ENCODE assay signal across 12 mouse cellular contexts in genomic region chr2:143035086-143035593, GRCm38 (mm10). TPM values are rescaled to one million over a fixed set of nuclear protein-coding genes. Genes with fewer than 3 reads are reported as not detected.
DNase-seq lines count a peak whose midpoint lies in the region; ATAC-seq and TF ChIP-seq lines count a peak whose summit lies in the region.
"Had no signal": no experiment of that assay in that cellular context is flagged by ENCODE, and none has a peak within 500 bp of the region (broad histone marks: within the 10 kb centered on the region; RNA-seq: fewer than 3 reads in every experiment).

No protein-coding gene starts in this region.

- TF ChIP-seq CTCF in liver, postnatal 0 days (IDR thresholded peaks at IDR 0.05; ENCODE audit: low read depth) = no peak

- no peaks in the 10 kb centered on the region for H3K9me3 ChIP-seq in forebrain, embryonic 15.5 days
- H3K9me3 ChIP-seq in forebrain, embryonic 10.5 days = no peaks in the 10 kb centered on the region
- no peaks in the 10 kb centered on the region for H3K9me3 ChIP-seq in liver, postnatal 0 days (ENCODE audit: low read length)
- H3K9me3 ChIP-seq in liver, embryonic 11.5 days (ENCODE audit: control insufficient read depth, low read length) = no peaks in the 10 kb centered on the region
- no peaks in the 10 kb centered on the region for H3K9me3 ChIP-seq in intestine, embryonic 15.5 days
- no peaks in the 10 kb centered on the region for H3K9me3 ChIP-seq in neural tube, embryonic 15.5 days (replicated peaks)
- H3K9me3 ChIP-seq: embryonic facial prominence, embryonic 12.5 days; heart, embryonic 15.5 days had no signal

- 0 out of 2 replicates have a peak overlapping the region, but pooled peaks have one; percentile 27 for H3K27ac ChIP-seq in forebrain, embryonic 15.5 days (replicated peaks)
- no peak overlapping the region for H3K27ac ChIP-seq in forebrain, embryonic 10.5 days
- H3K27ac ChIP-seq in liver, postnatal 0 days (ENCODE audit: low read depth) = no peak overlapping the region
- no peak overlapping the region for H3K27ac ChIP-seq in liver, embryonic 11.5 days (ENCODE audit: low read depth, low read length)
- no peak overlapping the region for H3K27ac ChIP-seq in intestine, embryonic 15.5 days
- H3K27ac ChIP-seq in neural tube, embryonic 15.5 days (replicated peaks) = peak overlapping the region; percentile 54; the same call in 1 of the 2 replicates
- H3K27ac ChIP-seq: embryonic facial prominence, embryonic 12.5 days; heart, embryonic 15.5 days had no signal

- ATAC-seq in forebrain, embryonic 15.5 days (replicated peaks) = no peak
- no peak for ATAC-seq in liver, postnatal 0 days
- ATAC-seq in liver, embryonic 11.5 days (replicated peaks; ENCODE audit: low FRiP score) = no peak
- no peak for ATAC-seq in intestine, embryonic 15.5 days
- ATAC-seq in neural tube, embryonic 15.5 days (ENCODE audit: low FRiP score) = no peak

- H3K4me2 ChIP-seq in forebrain, embryonic 15.5 days (replicated peaks) = no peak overlapping the region
- no peak overlapping the region for H3K4me2 ChIP-seq in liver, postnatal 0 days (ENCODE audit: low read depth, low read length)
- no peak overlapping the region for H3K4me2 ChIP-seq in liver, embryonic 11.5 days
- H3K4me2 ChIP-seq in intestine, embryonic 15.5 days (replicated peaks) = peak overlapping the region; percentile 11; the same call in 1 of the 2 replicates
- H3K4me2 ChIP-seq in neural tube, embryonic 15.5 days = peak overlapping the region; percentile 18; the same call in 1 of the 2 replicates
- H3K4me2 ChIP-seq: embryonic facial prominence, embryonic 12.5 days; heart, embryonic 15.5 days had no signal

- WGBS in forebrain, embryonic 15.5 days = 82% methylated on average over 10 of the region's 10 CpGs
- WGBS in forebrain, embryonic 10.5 days = 90% methylated on average over 10 of the region's 10 CpGs
- 69% methylated on average over 10 of the region's 10 CpGs for WGBS in liver, postnatal 0 days (ENCODE audit: insufficient replicate concordance)
- 70% methylated on average over 10 of the region's 10 CpGs for WGBS in liver, embryonic 11.5 days
- 60% methylated on average over 10 of the region's 10 CpGs for WGBS in intestine, embryonic 15.5 days
- WGBS in neural tube, embryonic 15.5 days = 79% methylated on average over 10 of the region's 10 CpGs

- no peak for DNase-seq in forebrain, embryonic 10.5 days (ENCODE audit: extremely low spot score, low spot score)
- DNase-seq in liver, postnatal 0 days = peak; percentile 14
- DNase-seq in liver, embryonic 11.5 days (ENCODE audit: low spot score) = no peak
- no peak for DNase-seq in ovary, postnatal 36 days (ENCODE audit: low spot score)
- DNase-seq in spleen, adult 12 weeks (ENCODE audit: low spot score) = no peak
- DNase-seq: retina, postnatal 1 day had no signal

- no peak overlapping the region for H3K4me3 ChIP-seq in forebrain, embryonic 15.5 days
- H3K4me3 ChIP-seq in forebrain, embryonic 10.5 days = no peak overlapping the region
- H3K4me3 ChIP-seq in liver, postnatal 0 days (ENCODE audit: low read depth, low read length) = no peak overlapping the region
- no peak overlapping the region for H3K4me3 ChIP-seq in liver, embryonic 11.5 days (ENCODE audit: low read depth, low read length)
- H3K4me3 ChIP-seq in intestine, embryonic 15.5 days (replicated peaks) = no peak overlapping the region
- no peak overlapping the region for H3K4me3 ChIP-seq in neural tube, embryonic 15.5 days (replicated peaks)
- H3K4me3 ChIP-seq: embryonic facial prominence, embryonic 12.5 days; heart, embryonic 15.5 days had no signal

- H3K27me3 ChIP-seq in forebrain, embryonic 15.5 days = no peaks in the 10 kb centered on the region
- H3K27me3 ChIP-seq in forebrain, embryonic 10.5 days (ENCODE audit: poor library complexity, severe bottlenecking) = no peaks in the 10 kb centered on the region
- no peaks in the 10 kb centered on the region for H3K27me3 ChIP-seq in liver, postnatal 0 days (ENCODE audit: insufficient read depth, low read length)
- no peaks in the 10 kb centered on the region for H3K27me3 ChIP-seq in liver, embryonic 11.5 days (replicated peaks; ENCODE audit: control insufficient read depth, insufficient read depth, low read length)
- H3K27me3 ChIP-seq in intestine, embryonic 15.5 days (replicated peaks) = no peaks in the 10 kb centered on the region
- H3K27me3 ChIP-seq in neural tube, embryonic 15.5 days (replicated peaks) = no peaks in the 10 kb centered on the region
- H3K27me3 ChIP-seq: embryonic facial prominence, embryonic 12.5 days; heart, embryonic 15.5 days had no signal

- H3K4me1 ChIP-seq in forebrain, embryonic 15.5 days = peaks cover 5% of the 10 kb centered on the region; the same call in 1 of the 2 replicates
- H3K4me1 ChIP-seq in forebrain, embryonic 10.5 days = peaks cover 19% of the 10 kb centered on the region
- H3K4me1 ChIP-seq in liver, postnatal 0 days (ENCODE audit: insufficient read depth) = no peaks in the 10 kb centered on the region
- H3K4me1 ChIP-seq in liver, embryonic 11.5 days (replicated peaks; ENCODE audit: control insufficient read depth, insufficient read depth, low read length) = no peaks in the 10 kb centered on the region
- H3K4me1 ChIP-seq in intestine, embryonic 15.5 days (replicated peaks) = no peaks in the 10 kb centered on the region
- peaks cover 21% of the 10 kb centered on the region for H3K4me1 ChIP-seq in neural tube, embryonic 15.5 days
- H3K4me1 ChIP-seq: embryonic facial prominence, embryonic 12.5 days; heart, embryonic 15.5 days had no signal

- TF ChIP-seq EP300 in liver, postnatal 0 days (IDR thresholded peaks at IDR 0.05; ENCODE audit: low read depth) = no peak

- H3K36me3 ChIP-seq in forebrain, embryonic 15.5 days = no peaks in the 10 kb centered on the region
- no peaks in the 10 kb centered on the region for H3K36me3 ChIP-seq in forebrain, embryonic 10.5 days (replicated peaks)
- H3K36me3 ChIP-seq in liver, postnatal 0 days (replicated peaks; ENCODE audit: insufficient read depth, low read length) = no peaks in the 10 kb centered on the region
- H3K36me3 ChIP-seq in liver, embryonic 11.5 days (ENCODE audit: control insufficient read depth, insufficient read depth, low read length) = no peaks in the 10 kb centered on the region
- no peaks in the 10 kb centered on the region for H3K36me3 ChIP-seq in intestine, embryonic 15.5 days
- H3K36me3 ChIP-seq in neural tube, embryonic 15.5 days = no peaks in the 10 kb centered on the region
- H3K36me3 ChIP-seq: embryonic facial prominence, embryonic 12.5 days; heart, embryonic 15.5 days had no signal

- H3K9ac ChIP-seq in forebrain, embryonic 15.5 days (replicated peaks) = no peak overlapping the region
- H3K9ac ChIP-seq in liver, postnatal 0 days (replicated peaks) = no peak overlapping the region
- no peak overlapping the region for H3K9ac ChIP-seq in liver, embryonic 11.5 days (ENCODE audit: low read depth, low read length)
- H3K9ac ChIP-seq in intestine, embryonic 15.5 days = no peak overlapping the region
- no peak overlapping the region for H3K9ac ChIP-seq in neural tube, embryonic 15.5 days (replicated peaks)
- H3K9ac ChIP-seq: embryonic facial prominence, embryonic 12.5 days; heart, embryonic 15.5 days had no signal

RNA-seq across cellular contexts. Expression of gene Snrpb2, which starts 27.7 kb away (rescaled TPM):
- polyA plus RNA-seq in forebrain, embryonic 15.5 days (2015; fragmentation: Nextera tagmentation; extraction: Ambion mirVana) = 74.6 and 74.7 TPM in 2 replicates
- polyA plus RNA-seq in forebrain, embryonic 10.5 days (2016; fragmentation: Nextera tagmentation; extraction: Ambion mirVana) = 102 and 106 TPM in 2 replicates
- polyA plus RNA-seq in liver, postnatal 0 days (2015; fragmentation: Nextera tagmentation; extraction: Ambion mirVana) = 30.0 and 30.4 TPM in 2 replicates
- 93.0 and 108 TPM in 2 replicates for polyA plus RNA-seq in liver, embryonic 11.5 days (2014; fragmentation: Nextera tagmentation; extraction: Ambion mirVana)
- 56.1 and 71.5 TPM in 2 replicates for polyA plus RNA-seq in intestine, embryonic 15.5 days (2015; fragmentation: Nextera tagmentation; extraction: Ambion mirVana)
- polyA plus RNA-seq in neural tube, embryonic 15.5 days (2015; fragmentation: Nextera tagmentation; extraction: Ambion mirVana) = 51.8 and 53.6 TPM in 2 replicates

RNA-seq across cellular contexts. Expression of gene Otor, which starts 43.1 kb away (rescaled TPM):
- polyA plus RNA-seq in forebrain, embryonic 15.5 days (2015; fragmentation: Nextera tagmentation; extraction: Ambion mirVana) = 0.42 and 0.93 TPM in 2 replicates
- polyA plus RNA-seq in forebrain, embryonic 10.5 days (2016; fragmentation: Nextera tagmentation; extraction: Ambion mirVana) = 0.15 and 0.27 TPM in 2 replicates
- polyA plus RNA-seq in liver, postnatal 0 days (2015; fragmentation: Nextera tagmentation; extraction: Ambion mirVana) = not detected in 2 replicates
- 0.71 and 1.4 TPM in 2 replicates for polyA plus RNA-seq in liver, embryonic 11.5 days (2014; fragmentation: Nextera tagmentation; extraction: Ambion mirVana)
- 0.18 and 0.85 TPM in 2 replicates for polyA plus RNA-seq in intestine, embryonic 15.5 days (2015; fragmentation: Nextera tagmentation; extraction: Ambion mirVana)
- 0.65 TPM in 1 of 2 replicates, not detected in the other for polyA plus RNA-seq in neural tube, embryonic 15.5 days (2015; fragmentation: Nextera tagmentation; extraction: Ambion mirVana)
- polyA plus RNA-seq: liver, embryonic 16.5 days had no signal

Comparison
In these comparisons a context has a peak if more than half of its experiments do, and no peak if none do; other contexts are left out.
1. H3K27ac ChIP-seq: peak in forebrain, embryonic 15.5 days (single experiment) and neural tube, embryonic 15.5 days (single experiment); none in forebrain, embryonic 10.5 days (single experiment), liver, postnatal 0 days (single experiment), liver, embryonic 11.5 days (single experiment) and intestine, embryonic 15.5 days (single experiment).
2. H3K4me2 ChIP-seq: peak in intestine, embryonic 15.5 days (single experiment) and neural tube, embryonic 15.5 days (single experiment); none in forebrain, embryonic 15.5 days (single experiment), liver, postnatal 0 days (single experiment) and liver, embryonic 11.5 days (single experiment).